Mouse (Mus musculus) ES-CJ7 (cell line): Measurements from ENCODE around the gene Cdh26.

ENCODE experiments used
- DNase-seq: peaks from one replicate; pipeline ENCODE4 v3.0.0; 2011; ENCODE audit warnings: low read depth, low spot score

Gene Cdh26

GRCm38 (mm10) chr2:178507379-178508014, 77.2 kb downstream of the Cdh26 start:
- DNase-seq = peak; percentile 35

GRCm38 (mm10) chr2:178508279-178508678, 77.9 kb downstream of the Cdh26 start:
- no peak for DNase-seq

- DNase-seq = peak; percentile 51
Observed at GRCm38 (mm10) chr2:178513043-178513442, 82.7 kb downstream of the Cdh26 start.

GRCm38 (mm10) chr2:178513636-178514071, 83.3 kb downstream of the Cdh26 start:
- DNase-seq = no peak

- DNase-seq = no peak
Observed at GRCm38 (mm10) chr2:178516421-178516820, 86.1 kb downstream of the Cdh26 start.

- DNase-seq = no peak
Observed at GRCm38 (mm10) chr2:178516941-178517340, 86.6 kb downstream of the Cdh26 start.

- no peak for DNase-seq
Observed at GRCm38 (mm10) chr2:178519321-178519720, 89.0 kb downstream of the Cdh26 start.

GRCm38 (mm10) chr2:178520216-178520615, 89.9 kb downstream of the Cdh26 start:
- no peak for DNase-seq

GRCm38 (mm10) chr2:178522331-178522730, 92.0 kb downstream of the Cdh26 start:
- DNase-seq = no peak

- DNase-seq = no peak
Observed at GRCm38 (mm10) chr2:178522786-178523185, 92.5 kb downstream of the Cdh26 start.

GRCm38 (mm10) chr2:178526776-178527175, 96.4 kb downstream of the Cdh26 start:
- DNase-seq = no peak

GRCm38 (mm10) chr2:178531226-178531625, 100.9 kb downstream of the Cdh26 start:
- peak; percentile 58 for DNase-seq

- DNase-seq = no peak
Observed at GRCm38 (mm10) chr2:178536574-178536973, 106.2 kb downstream of the Cdh26 start.
